Mouse (Mus musculus) bone marrow macrophage, adult 2 months (primary cell): ENCODE measurements around the gene Morc2b.

Source experiments
- CTCF ChIP-seq: IDR thresholded peaks from 2 replicates; pipeline ENCODE4 v1.5.1; 2012; ENCODE audit warnings: low read depth, mild to moderate bottlenecking, low read length, moderate library complexity
- POLR2A ChIP-seq: IDR thresholded peaks from 2 replicates; pipeline ENCODE4 v1.6.1; 2012; ENCODE audit warnings: mild to moderate bottlenecking, low read depth, low read length, borderline replicate concordance

DNA sequence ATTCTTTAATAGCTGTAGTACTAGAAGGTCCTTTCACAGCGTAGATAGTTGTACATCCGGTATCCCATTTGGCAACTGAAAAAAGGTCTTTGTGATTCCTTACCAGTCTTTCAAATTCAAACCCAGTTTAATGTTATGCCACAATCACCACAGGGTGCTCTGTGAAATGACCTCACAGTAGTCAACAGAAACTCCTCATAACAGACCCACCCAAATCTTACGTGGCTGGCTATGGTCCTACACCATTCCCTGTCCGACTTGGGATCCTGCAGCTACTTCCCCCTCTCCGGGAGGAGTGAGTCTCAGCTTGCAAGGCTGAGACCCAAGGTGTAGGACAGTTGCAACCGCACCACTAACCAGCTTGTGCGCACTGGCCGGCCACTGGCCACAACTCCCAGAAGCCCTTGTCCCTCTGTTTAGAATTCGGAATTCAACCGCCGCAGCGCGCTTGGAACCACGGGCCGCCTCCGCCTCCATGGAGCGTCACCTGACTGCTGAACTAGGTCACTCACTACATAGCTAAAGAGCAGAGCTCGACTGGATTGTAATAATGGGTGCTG is at the start of gene Morc2b:
- TF ChIP-seq CTCF (no peak), POLR2A (no peak)
